Mouse (Mus musculus) liver, adult 2 months (tissue): ENCODE measurements around the gene Thrsp.

Experiments
- CTCF ChIP-seq: fragments of 200-500 bp; IDR thresholded peaks from 2 replicates; pipeline ENCODE4 v1.5.1; 2011; ENCODE audit warnings: low read depth, low read length, control low read depth
- POLR2A ChIP-seq: fragments of 200-500 bp; IDR thresholded peaks from 2 replicates; pipeline ENCODE4 v1.6.1; 2011; ENCODE audit warnings: low read length, control low read depth; ENCODE audit not compliant: insufficient read depth; ENCODE audit errors: extremely low read depth

- no peak for TF ChIP-seq CTCF
- TF ChIP-seq POLR2A = no peak
These were observed 29.9 kb downstream of the Thrsp start for GRCm38 (mm10) chr7:97387561-97388147.
